Mouse (Mus musculus): Measurements from ENCODE around the gene Rbpj. TPM values are rescaled to one million over a fixed set of nuclear protein-coding genes. Genes with fewer than 3 reads are reported as not detected.

Gene Rbpj
- total and polyA plus RNA-seq, 3 experiments: 40.5 to 62.8 (median 61.3) TPM

DNA sequence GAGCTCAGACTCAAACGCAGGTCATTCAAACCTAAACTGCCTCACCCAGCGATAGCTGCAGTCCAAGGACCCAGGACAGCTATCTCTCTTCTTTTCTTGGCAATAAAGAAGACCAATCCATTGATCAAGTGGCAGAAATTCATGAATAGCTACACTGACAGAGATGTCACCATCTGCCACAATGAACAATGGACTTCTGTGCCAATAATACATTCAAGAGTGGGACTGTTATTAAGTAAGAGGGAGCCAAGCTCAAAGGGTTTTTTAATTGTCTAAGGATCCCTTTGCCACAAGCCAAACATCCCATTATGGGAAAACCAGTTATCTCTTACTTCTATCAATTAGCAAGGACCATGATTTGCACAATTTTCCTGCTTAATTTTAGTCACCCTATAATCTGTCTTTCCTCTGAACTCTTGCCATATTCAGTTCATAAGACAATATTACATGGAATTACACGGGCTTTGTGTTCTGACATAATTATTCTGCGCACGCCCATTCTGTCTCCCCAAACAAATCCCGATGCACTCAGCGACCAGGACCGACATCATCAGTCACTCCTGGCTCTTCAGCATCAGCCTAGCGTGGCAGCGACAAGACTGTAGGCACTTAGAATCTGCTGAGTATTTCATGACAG lies 34.7 kb downstream of the Rbpj start:
- Histone ChIP-seq H3K27me3 (replicated peaks) (no peaks in the 10 kb centered on the region), H3K4me2 (ENCODE audit: insufficient read depth, low read depth, poor library complexity, severe bottlenecking) (no peak overlapping the region), H3K4me3 (replicated peaks in 1 of 3; ENCODE audit: low read depth in 2 of 3, low read length in 2 of 3, poor library complexity in 1 of 3) (no peak overlapping the region), H3K9me3 (replicated peaks; ENCODE audit: low read length) (no peaks in the 10 kb centered on the region), H3K27ac (ENCODE audit: insufficient read depth, low read depth) (no peak overlapping the region), H3K79me2 (replicated peaks; ENCODE audit: control insufficient read depth, extremely low read depth, insufficient read depth, poor library complexity, severe bottlenecking) (no peaks in the 10 kb centered on the region), H3K36me3 (replicated peaks in 1 of 2; ENCODE audit: control insufficient read depth in 1 of 2, insufficient read depth in 1 of 2, low read length in 1 of 2) (no peaks in the 10 kb centered on the region), H3K4me1 (ENCODE audit: control insufficient read depth in 1 of 2, insufficient read depth in 2 of 2) (peaks cover 11 to 22% of the 10 kb centered on the region in 2 experiments), H3K9ac (ENCODE audit: insufficient read depth, low read depth) (no peak overlapping the region)
- in situ Hi-C loops (cut with MboI; ENCODE audit: low pct_ligation_motif_present, low pct_unique_long_range_greater_than_20kb, low sequenced_read_pairs) (no loop called here), dilution Hi-C loops (cut with MboI; ENCODE audit: extremely low pct_ligation_motif_present, extremely low pct_unique_long_range_greater_than_20kb, low sequenced_read_pairs) (no loop called here)
- no peak for DNase-seq (ENCODE audit: extremely low read depth)
- TF ChIP-seq RAD21 (IDR thresholded peaks at IDR 0.05; ENCODE audit: low read depth, low read length): no peak

DNA sequence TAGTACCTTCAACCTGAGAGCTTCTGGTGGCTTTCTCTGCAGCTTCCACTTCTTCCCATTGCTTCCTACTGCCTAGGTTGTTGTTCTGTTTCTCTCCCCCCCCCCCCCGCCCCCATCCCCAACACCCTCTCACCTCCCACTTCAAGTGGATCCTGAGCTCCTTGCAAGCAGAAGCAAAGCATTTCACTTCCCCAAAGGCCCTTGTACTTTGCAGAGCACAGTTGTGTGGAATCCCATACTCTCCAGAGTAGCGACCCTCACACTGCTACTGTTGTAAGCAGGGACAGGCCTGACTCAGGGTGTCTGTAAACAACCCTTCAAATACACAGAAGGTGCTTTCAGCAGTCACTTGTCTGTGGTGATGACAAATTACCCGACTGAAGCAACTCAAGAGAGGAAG lies 37.3 kb downstream of the Rbpj start:
- Histone ChIP-seq H3K27me3 (replicated peaks) (no peaks in the 10 kb centered on the region), H3K4me1 (ENCODE audit: control insufficient read depth in 1 of 2, insufficient read depth in 2 of 2) (peaks cover 20 to 43% of the 10 kb centered on the region in 2 experiments), H3K9ac (ENCODE audit: insufficient read depth, low read depth) (no peak overlapping the region), H3K4me2 (ENCODE audit: insufficient read depth, low read depth, poor library complexity, severe bottlenecking) (no peak overlapping the region), H3K36me3 (replicated peaks in 1 of 2; ENCODE audit: control insufficient read depth in 1 of 2, insufficient read depth in 1 of 2, low read length in 1 of 2) (no peaks in the 10 kb centered on the region), H3K27ac (ENCODE audit: insufficient read depth, low read depth) (no peak overlapping the region), H3K79me2 (replicated peaks; ENCODE audit: control insufficient read depth, extremely low read depth, insufficient read depth, poor library complexity, severe bottlenecking) (no peaks in the 10 kb centered on the region), H3K9me3 (replicated peaks; ENCODE audit: low read length) (no peaks in the 10 kb centered on the region), H3K4me3 (replicated peaks in 1 of 3; ENCODE audit: low read depth in 2 of 3, low read length in 2 of 3, poor library complexity in 1 of 3) (no peak overlapping the region)
- DNase-seq (ENCODE audit: extremely low read depth): no peak
- in situ Hi-C loops (cut with MboI; ENCODE audit: low pct_ligation_motif_present, low pct_unique_long_range_greater_than_20kb, low sequenced_read_pairs) (no loop called here), dilution Hi-C loops (cut with MboI; ENCODE audit: extremely low pct_ligation_motif_present, extremely low pct_unique_long_range_greater_than_20kb, low sequenced_read_pairs) (no loop called here)
- TF ChIP-seq TCF12 (IDR thresholded peaks at IDR 0.05; ENCODE audit: low read depth, low read length) (no peak), PAX5 (IDR thresholded peaks at IDR 0.05; ENCODE audit: low read length) (no peak), EP300 (IDR thresholded peaks at IDR 0.05; ENCODE audit: low read length) (no peak), RAD21 (IDR thresholded peaks at IDR 0.05; ENCODE audit: low read depth, low read length) (no peak), UBTF (IDR thresholded peaks at IDR 0.05; ENCODE audit: low read depth, low read length) (no peak), HCFC1 (IDR thresholded peaks at IDR 0.05; ENCODE audit: low read depth, low read length) (no peak), SMC3 (IDR thresholded peaks at IDR 0.05; ENCODE audit: low read depth, low read length) (no peak), MAFK (IDR thresholded peaks at IDR 0.05; ENCODE audit: insufficient replicate concordance, low read length) (no peak), JUND (conservative IDR thresholded peaks at IDR 0.05; ENCODE audit: low read depth, low read length) (no peak), SIN3A (IDR thresholded peaks at IDR 0.05; ENCODE audit: low read length) (no peak), ZKSCAN1 (IDR thresholded peaks at IDR 0.05; ENCODE audit: borderline replicate concordance, low read depth, low read length) (no peak), GABPA (IDR thresholded peaks at IDR 0.05; ENCODE audit: insufficient replicate concordance, low read depth, low read length) (no peak)

- no peak overlapping the region for H3K27ac ChIP-seq (ENCODE audit: insufficient read depth, low read depth)
- dilution Hi-C loops (cut with MboI; ENCODE audit: extremely low pct_ligation_motif_present, extremely low pct_unique_long_range_greater_than_20kb, low sequenced_read_pairs): no loop called here
- H3K79me2 ChIP-seq (replicated peaks; ENCODE audit: control insufficient read depth, extremely low read depth, insufficient read depth, poor library complexity, severe bottlenecking): no peaks in the 10 kb centered on the region
- in situ Hi-C loops (cut with MboI; ENCODE audit: low pct_ligation_motif_present, low pct_unique_long_range_greater_than_20kb, low sequenced_read_pairs): no loop called here
- DNase-seq (ENCODE audit: extremely low read depth): no peak
- no peaks in the 10 kb centered on the region for H3K27me3 ChIP-seq (replicated peaks)
- no peak for TF ChIP-seq ZNF384 (IDR thresholded peaks at IDR 0.05; ENCODE audit: low read depth, low read length)
- TF ChIP-seq JUND (conservative IDR thresholded peaks at IDR 0.05; ENCODE audit: low read depth, low read length): no peak
- TF ChIP-seq CTCF (conservative IDR thresholded peaks at IDR 0.05 in 1 of 2, IDR thresholded peaks at IDR 0.05 in 1 of 2; ENCODE audit: low read depth in 2 of 2, low read length in 2 of 2): no peak
- no peak for TF ChIP-seq SMC3 (IDR thresholded peaks at IDR 0.05; ENCODE audit: low read depth, low read length)
- TF ChIP-seq MYC (IDR thresholded peaks at IDR 0.05; ENCODE audit: low read depth, low read length): no peak
- TF ChIP-seq MEF2A (IDR thresholded peaks at IDR 0.05; ENCODE audit: borderline replicate concordance, low read depth, low read length): no peak
- TF ChIP-seq EP300 (IDR thresholded peaks at IDR 0.05; ENCODE audit: low read length): no peak
- TF ChIP-seq KAT2A (IDR thresholded peaks at IDR 0.05; ENCODE audit: insufficient replicate concordance, low read length): no peak
- TF ChIP-seq ZMIZ1 (IDR thresholded peaks at IDR 0.05; ENCODE audit: low read depth, low read length): no peak
- TF ChIP-seq POLR2A (IDR thresholded peaks at IDR 0.05; ENCODE audit: low read depth, low read length): no peak
- no peak for TF ChIP-seq ETS1 (conservative IDR thresholded peaks at IDR 0.05; ENCODE audit: low read depth, low read length)
- TF ChIP-seq JUN (IDR thresholded peaks at IDR 0.05; ENCODE audit: insufficient read depth, low read depth, low read length): no peak
- TF ChIP-seq RCOR1 (conservative IDR thresholded peaks at IDR 0.05; ENCODE audit: low read depth, low read length): no peak
- no peak for TF ChIP-seq RAD21 (IDR thresholded peaks at IDR 0.05; ENCODE audit: low read depth, low read length)
- no peak for TF ChIP-seq POLR2AphosphoS2 (IDR thresholded peaks at IDR 0.05; ENCODE audit: low read depth, low read length)
- no peak for TF ChIP-seq ZC3H11A (IDR thresholded peaks at IDR 0.05; ENCODE audit: low read depth, low read length)
- TF ChIP-seq MXI1 (IDR thresholded peaks at IDR 0.05; ENCODE audit: low read depth, low read length): no peak
- no peak for TF ChIP-seq IRF4 (IDR thresholded peaks at IDR 0.05; ENCODE audit: low read depth, low read length)
- H3K4me1 ChIP-seq (ENCODE audit: control insufficient read depth in 1 of 2, insufficient read depth in 2 of 2): peaks cover 33 to 68% of the 10 kb centered on the region in 2 experiments
- no peak overlapping the region for H3K4me3 ChIP-seq (replicated peaks in 1 of 3; ENCODE audit: low read depth in 2 of 3, low read length in 2 of 3, poor library complexity in 1 of 3)
- no peak overlapping the region for H3K9ac ChIP-seq (ENCODE audit: insufficient read depth, low read depth)
- no peaks in the 10 kb centered on the region for H3K9me3 ChIP-seq (replicated peaks; ENCODE audit: low read length)
- H3K4me2 ChIP-seq (ENCODE audit: insufficient read depth, low read depth, poor library complexity, severe bottlenecking): no peak overlapping the region
- H3K36me3 ChIP-seq (replicated peaks in 1 of 2; ENCODE audit: control insufficient read depth in 1 of 2, insufficient read depth in 1 of 2, low read length in 1 of 2): no peaks in the 10 kb centered on the region
Observed at GRCm38 (mm10) chr5:53505751-53506150, 39.8 kb downstream of the Rbpj start.
